Mouse (Mus musculus): Measurements from ENCODE around the gene Zfp583. TPM values are rescaled to one million over a fixed set of nuclear protein-coding genes. Genes with fewer than 3 reads are reported as not detected.

Gene Zfp583
- polyA plus RNA-seq, 1 experiment: 5.4 TPM

Other genes starting within 250 kb of the Zfp583 start
- 28.2 and 41.7 TPM in 2 replicates for gene Zfp787, start 175.3 kb downstream of the Zfp583 start, polyA plus RNA-seq (2012; ENCODE audit: insufficient read depth, insufficient read length, missing spikeins)
- 5.1 and 7.7 TPM in 2 replicates for gene Zfp444, start 159.1 kb downstream of the Zfp583 start, polyA plus RNA-seq (2012; ENCODE audit: insufficient read depth, insufficient read length, missing spikeins)
- not detected in 2 replicates for gene Galp, start 134.2 kb downstream of the Zfp583 start, polyA plus RNA-seq (2012; ENCODE audit: insufficient read depth, insufficient read length, missing spikeins)
- not detected in 2 replicates for gene Zscan5b, start 109.0 kb downstream of the Zfp583 start, polyA plus RNA-seq (2012; ENCODE audit: insufficient read depth, insufficient read length, missing spikeins)
- gene Epp13, start 78.6 kb downstream of the Zfp583 start, polyA plus RNA-seq (2012; ENCODE audit: insufficient read depth, insufficient read length, missing spikeins): not detected in 2 replicates
- 3.4 and 4.6 TPM in 2 replicates for gene Zfp667, start 44.7 kb downstream of the Zfp583 start, polyA plus RNA-seq (2012; ENCODE audit: insufficient read depth, insufficient read length, missing spikeins)
- 0.36 TPM in 1 of 2 replicates, not detected in the other for gene Gm3854, start 12.5 kb upstream of the Zfp583 start, polyA plus RNA-seq (2012; ENCODE audit: insufficient read depth, insufficient read length, missing spikeins)
- gene Zfp78, start 32.0 kb upstream of the Zfp583 start, polyA plus RNA-seq (2012; ENCODE audit: insufficient read depth, insufficient read length, missing spikeins): 1.9 and 2.0 TPM in 2 replicates
- gene Zfp28, start 52.0 kb upstream of the Zfp583 start, polyA plus RNA-seq (2012; ENCODE audit: insufficient read depth, insufficient read length, missing spikeins): 1.8 and 3.6 TPM in 2 replicates
- gene Smim17, start 67.4 kb upstream of the Zfp583 start, polyA plus RNA-seq (2012; ENCODE audit: insufficient read depth, insufficient read length, missing spikeins): not detected in 2 replicates
- gene Gm20715, start 79.0 kb upstream of the Zfp583 start, polyA plus RNA-seq (2012; ENCODE audit: insufficient read depth, insufficient read length, missing spikeins): not detected in 2 replicates
- not detected in 2 replicates for gene Olfr1344, start 107.4 kb upstream of the Zfp583 start, polyA plus RNA-seq (2012; ENCODE audit: insufficient read depth, insufficient read length, missing spikeins)
- not detected in 2 replicates for gene Olfr1336, start 124.9 kb upstream of the Zfp583 start, polyA plus RNA-seq (2012; ENCODE audit: insufficient read depth, insufficient read length, missing spikeins)
- gene Olfr1346, start 135.8 kb upstream of the Zfp583 start, polyA plus RNA-seq (2012; ENCODE audit: insufficient read depth, insufficient read length, missing spikeins): not detected in 2 replicates
- gene Olfr5, start 155.7 kb upstream of the Zfp583 start, polyA plus RNA-seq (2012; ENCODE audit: insufficient read depth, insufficient read length, missing spikeins): not detected in 2 replicates
- gene Olfr1347, start 168.5 kb upstream of the Zfp583 start, polyA plus RNA-seq (2012; ENCODE audit: insufficient read depth, insufficient read length, missing spikeins): not detected in 2 replicates
- gene Olfr1348, start 177.5 kb upstream of the Zfp583 start, polyA plus RNA-seq (2012; ENCODE audit: insufficient read depth, insufficient read length, missing spikeins): not detected in 2 replicates
- not detected in 2 replicates for gene Olfr1349, start 191.7 kb upstream of the Zfp583 start, polyA plus RNA-seq (2012; ENCODE audit: insufficient read depth, insufficient read length, missing spikeins)
- not detected in 2 replicates for gene Olfr1350, start 233.6 kb upstream of the Zfp583 start, polyA plus RNA-seq (2012; ENCODE audit: insufficient read depth, insufficient read length, missing spikeins)

Measured in brown adipose tissue, adult 24 weeks (tissue).